Mouse (Mus musculus) right cerebral cortex, postnatal 25 days (tissue): ENCODE measurements around the gene Rcvrn.

Experiments
- DNase-seq: peaks from one replicate; pipeline ENCODE4 v3.0.0; 2022

Gene Rcvrn

GRCm38 (mm10) chr11:67694703-67695376 lies at the start of gene Rcvrn:
Gene Rcvrn, plus strand, starts transcription at chr11:67695326.
- DNase-seq = no peak

GRCm38 (mm10) chr11:67647745-67648144 lies 47.4 kb upstream of the Rcvrn start:
- DNase-seq = peak; percentile 56

- DNase-seq = peak; percentile 57
Observed at GRCm38 (mm10) chr11:67648651-67649407, 46.3 kb upstream of the Rcvrn start.

GRCm38 (mm10) chr11:67649971-67650707 lies 45.0 kb upstream of the Rcvrn start:
- no peak for DNase-seq

- DNase-seq = no peak
Observed at GRCm38 (mm10) chr11:67651731-67652130, 43.4 kb upstream of the Rcvrn start.

GRCm38 (mm10) chr11:67652194-67652892 lies 42.8 kb upstream of the Rcvrn start:
- peak; percentile 49 for DNase-seq

- DNase-seq = no peak
Observed at GRCm38 (mm10) chr11:67652893-67653255, 42.3 kb upstream of the Rcvrn start.

GRCm38 (mm10) chr11:67653521-67654090 lies 41.5 kb upstream of the Rcvrn start:
- DNase-seq = no peak

GRCm38 (mm10) chr11:67654514-67654913 lies 40.6 kb upstream of the Rcvrn start:
- no peak for DNase-seq

- DNase-seq = no peak
Observed at GRCm38 (mm10) chr11:67655236-67655959, 39.7 kb upstream of the Rcvrn start.

- no peak for DNase-seq
Observed at GRCm38 (mm10) chr11:67656366-67656765, 38.8 kb upstream of the Rcvrn start.

- DNase-seq = no peak
Observed at GRCm38 (mm10) chr11:67656811-67657210, 38.3 kb upstream of the Rcvrn start.

- DNase-seq = no peak
Observed at GRCm38 (mm10) chr11:67657685-67658382, 37.3 kb upstream of the Rcvrn start.

GRCm38 (mm10) chr11:67661465-67661864 lies 33.7 kb upstream of the Rcvrn start:
- DNase-seq = no peak

GRCm38 (mm10) chr11:67663437-67663836 lies 31.7 kb upstream of the Rcvrn start:
- DNase-seq = no peak

- peak; percentile 72 for DNase-seq
Observed at GRCm38 (mm10) chr11:67664261-67664660, 30.9 kb upstream of the Rcvrn start.

- DNase-seq = peak; percentile 65
Observed at GRCm38 (mm10) chr11:67664918-67665317, 30.2 kb upstream of the Rcvrn start.

GRCm38 (mm10) chr11:67666129-67666528 lies 29.0 kb upstream of the Rcvrn start:
- DNase-seq = no peak

- peak; percentile 83 for DNase-seq
Observed at GRCm38 (mm10) chr11:67667531-67668332, 27.4 kb upstream of the Rcvrn start.

- no peak for DNase-seq
Observed at GRCm38 (mm10) chr11:67668460-67669007, 26.6 kb upstream of the Rcvrn start.
